Mouse (Mus musculus) lung, postnatal 36 days (tissue): ENCODE data around the gene Grin1.
"Not testable (repeated sequence)": the region's sequence is repeated elsewhere in the genome, so short reads cannot be mapped to it uniquely, and the experiment has no call there.

Experiments
- DNase-seq: peaks from one replicate; pipeline ENCODE4 v3.0.0; 2022; ENCODE audit warnings: mixed read lengths

Grin1 gene

GRCm38 (mm10) chr2:25286314-25286713, 32.7 kb downstream of the Grin1 start:
- peak; percentile 20 for DNase-seq

- no peak for DNase-seq
Measured at GRCm38 (mm10) chr2:25285551-25285950, 33.4 kb downstream of the Grin1 start.

GRCm38 (mm10) chr2:25278928-25279882, 39.8 kb downstream of the Grin1 start:
- peak; percentile 94 for DNase-seq

- no peak for DNase-seq
Measured at GRCm38 (mm10) chr2:25273010-25273409, 46.0 kb downstream of the Grin1 start.

- no peak for DNase-seq
Measured at GRCm38 (mm10) chr2:25272515-25272914, 46.5 kb downstream of the Grin1 start.

- peak; percentile 99 for DNase-seq
Measured at GRCm38 (mm10) chr2:25271827-25272511, 47.0 kb downstream of the Grin1 start, which contains the start of the genes Ssna1 and Anapc2. Gene Ssna1 (minus strand): TSS chr2:25272438. Gene Anapc2 (plus strand): TSS chr2:25272478.

- no peak for DNase-seq
Measured at GRCm38 (mm10) chr2:25267746-25268309, 51.2 kb downstream of the Grin1 start.

- no peak for DNase-seq
Measured at GRCm38 (mm10) chr2:25267241-25267640, 51.7 kb downstream of the Grin1 start.

GRCm38 (mm10) chr2:25266720-25267119, 52.3 kb downstream of the Grin1 start:
- peak; percentile 44 for DNase-seq

GRCm38 (mm10) chr2:25265897-25266656, 52.9 kb downstream of the Grin1 start:
- peak; percentile 49 for DNase-seq

- no peak for DNase-seq
Measured at GRCm38 (mm10) chr2:25264851-25265250, 54.1 kb downstream of the Grin1 start.

GRCm38 (mm10) chr2:25264286-25264660, 54.7 kb downstream of the Grin1 start:
- DNase-seq, result no peak

GRCm38 (mm10) chr2:25263623-25264285, 55.2 kb downstream of the Grin1 start:
- no peak for DNase-seq

- DNase-seq, result no peak
Measured at GRCm38 (mm10) chr2:25262795-25263622, 56.0 kb downstream of the Grin1 start.

- DNase-seq, result peak; percentile 99
Measured at GRCm38 (mm10) chr2:25262291-25262767, 56.7 kb downstream of the Grin1 start, which contains the start of gene Tprn. Gene Tprn (plus strand): TSS chr2:25262618.

GRCm38 (mm10) chr2:25261870-25262269, 57.1 kb downstream of the Grin1 start:
- DNase-seq, result no peak

- no peak for DNase-seq
Measured at GRCm38 (mm10) chr2:25258887-25259286, 60.1 kb downstream of the Grin1 start.

- DNase-seq, result not testable (repeated sequence)
Measured at GRCm38 (mm10) chr2:25257250-25257649, 61.7 kb downstream of the Grin1 start.

- DNase-seq, result peak; percentile 77
Measured at GRCm38 (mm10) chr2:25256443-25257109, 62.4 kb downstream of the Grin1 start.

- peak; percentile 93 for DNase-seq
Measured at GRCm38 (mm10) chr2:25255284-25255779, 63.7 kb downstream of the Grin1 start, which contains the start of gene Tmem203. Gene Tmem203 (plus strand): TSS chr2:25255439.
